Mouse (Mus musculus) hindbrain, embryonic 15.5 days (tissue): ENCODE data around the gene Samd4b. TPM values are rescaled to one million over a fixed set of nuclear protein-coding genes. Genes with fewer than 3 reads are reported as not detected.

Source experiments
- ATAC-seq: fragments of 200-750 bp; cut with Nextera tagmentation; 2 replicates; pipeline ENCODE4 v1.8.0; 2017; ENCODE audit warnings: low read depth, moderate number of reproducible peaks, moderate TSS enrichment; ENCODE audit not compliant: low FRiP score
- H3K27ac ChIP-seq: fragments of 300-500 bp; sonication (generic); replicated peaks from 2 replicates; pipeline ENCODE4 v1.5.1; 2015; ENCODE audit warnings: mild to moderate bottlenecking, inconsistent platforms
- H3K27me3 ChIP-seq: fragments of 300-500 bp; sonication (generic); 2 replicates; pipeline ENCODE4 v1.6.1; 2015; ENCODE audit warnings: control low read depth, inconsistent platforms
- H3K36me3 ChIP-seq: fragments of 300-500 bp; sonication (generic); 2 replicates; pipeline ENCODE4 v1.6.1; 2015; ENCODE audit warnings: control low read depth, inconsistent platforms
- H3K4me1 ChIP-seq: fragments of 300-500 bp; sonication (generic); replicated peaks from 2 replicates; pipeline ENCODE4 v1.6.1; 2015; ENCODE audit warnings: control low read depth, inconsistent platforms
- H3K4me2 ChIP-seq: fragments of 300-500 bp; sonication (generic); 2 replicates; pipeline ENCODE4 v1.6.1; 2015; ENCODE audit warnings: moderate library complexity, mild to moderate bottlenecking, inconsistent platforms
- H3K4me3 ChIP-seq: fragments of 300-500 bp; sonication (generic); 2 replicates; pipeline ENCODE4 v1.5.1; 2015; ENCODE audit warnings: mild to moderate bottlenecking, inconsistent platforms
- H3K9ac ChIP-seq: fragments of 300-500 bp; sonication (generic); 2 replicates; pipeline ENCODE4 v1.6.1; 2015; ENCODE audit warnings: inconsistent platforms
- H3K9me3 ChIP-seq: fragments of 300-500 bp; sonication (generic); 2 replicates; pipeline ENCODE4 v1.6.1; 2016; ENCODE audit warnings: control low read depth, inconsistent platforms
- WGBS: fragments of 180-500 bp; shearing (Covaris S2); methylation state at CpG from one replicate; pipeline ENCODE4 v1.1.7; 2015; 5-methylcytosine and 5-hydroxymethylcytosine counted together
- polyA plus RNA-seq: library from polyadenylated mRNA; unstranded; fragments of >200 nt; fragmentation: Nextera tagmentation; extraction: Ambion mirVana; gene quantifications from 2 replicates; pipeline ENCODE4 v1.2.1, GENCODE M21; 2015

The Samd4b gene
- polyA plus RNA-seq, 1 experiment from 2014 or later, result 28.1 TPM

- Histone ChIP-seq H3K27ac (no peak overlapping the region), H3K27me3 (no peaks in the 10 kb centered on the region), H3K4me2 (no peak overlapping the region), H3K36me3 (no peaks in the 10 kb centered on the region), H3K4me1 (peaks cover 50% of the 10 kb centered on the region), H3K4me3 (no peak overlapping the region), H3K9me3 (no peaks in the 10 kb centered on the region), H3K9ac (no peak overlapping the region)
- 82% methylated on average over 6 of the region's 6 CpGs for WGBS
- ATAC-seq, result no peak
Observed at GRCm38 (mm10) chr7:28585001-28585400, 12.9 kb downstream of the Samd4b start.

- H3K4me1 ChIP-seq, result peaks cover 52% of the 10 kb centered on the region
Observed at GRCm38 (mm10) chr7:28584468-28584867, 13.5 kb downstream of the Samd4b start.

GRCm38 (mm10) chr7:28583570-28584344, 14.2 kb downstream of the Samd4b start:
- H3K9ac ChIP-seq, result no peak overlapping the region
- no peak for ATAC-seq
- no peak overlapping the region for H3K27ac ChIP-seq
- 83% methylated on average over 8 of the region's 8 CpGs for WGBS
- H3K27me3 ChIP-seq, result no peaks in the 10 kb centered on the region
- H3K4me1 ChIP-seq, result peaks cover 57% of the 10 kb centered on the region
- no peaks in the 10 kb centered on the region for H3K9me3 ChIP-seq
- no peak overlapping the region for H3K4me2 ChIP-seq
- H3K4me3 ChIP-seq, result no peak overlapping the region
- H3K36me3 ChIP-seq, result no peaks in the 10 kb centered on the region

More at GRCm38 (mm10) chr7:28584468-28584867, 13.5 kb downstream of the Samd4b start:
- no peak overlapping the region for H3K4me2 ChIP-seq
- H3K27ac ChIP-seq, result no peak overlapping the region
- H3K4me3 ChIP-seq, result no peak overlapping the region
- no peaks in the 10 kb centered on the region for H3K9me3 ChIP-seq
- H3K36me3 ChIP-seq, result no peaks in the 10 kb centered on the region
- H3K27me3 ChIP-seq, result no peaks in the 10 kb centered on the region
- H3K9ac ChIP-seq, result no peak overlapping the region
- 73% methylated on average over 4 of the region's 4 CpGs for WGBS
- no peak for ATAC-seq

GRCm38 (mm10) chr7:28582841-28583240, 15.1 kb downstream of the Samd4b start:
- H3K4me2 ChIP-seq, result no peak overlapping the region
- H3K4me1 ChIP-seq, result peaks cover 53% of the 10 kb centered on the region
- no peaks in the 10 kb centered on the region for H3K9me3 ChIP-seq
- H3K27ac ChIP-seq, result peak overlapping the region; percentile 18; the same call in 1 of the 2 replicates
- no peaks in the 10 kb centered on the region for H3K36me3 ChIP-seq
- no peak overlapping the region for H3K4me3 ChIP-seq
- H3K27me3 ChIP-seq, result no peaks in the 10 kb centered on the region
- WGBS, result 62% methylated on average over 11 of the region's 11 CpGs
- no peak overlapping the region for H3K9ac ChIP-seq
- no peak for ATAC-seq

- H3K4me1 ChIP-seq, result peaks cover 51% of the 10 kb centered on the region
- H3K27ac ChIP-seq, result no peak overlapping the region
- H3K9me3 ChIP-seq, result no peaks in the 10 kb centered on the region
- no peaks in the 10 kb centered on the region for H3K27me3 ChIP-seq
- H3K4me2 ChIP-seq, result no peak overlapping the region
- 88% methylated on average over 4 of the region's 4 CpGs for WGBS
- H3K36me3 ChIP-seq, result no peaks in the 10 kb centered on the region
- ATAC-seq, result no peak
- no peak overlapping the region for H3K4me3 ChIP-seq
- H3K9ac ChIP-seq, result no peak overlapping the region
Observed at GRCm38 (mm10) chr7:28581721-28582120, 16.2 kb downstream of the Samd4b start.

- no peak overlapping the region for H3K9ac ChIP-seq
- no peaks in the 10 kb centered on the region for H3K36me3 ChIP-seq
- H3K4me2 ChIP-seq, result no peak overlapping the region
- H3K4me1 ChIP-seq, result peaks cover 38% of the 10 kb centered on the region
- H3K27me3 ChIP-seq, result no peaks in the 10 kb centered on the region
- H3K4me3 ChIP-seq, result no peak overlapping the region
- no peak overlapping the region for H3K27ac ChIP-seq
- H3K9me3 ChIP-seq, result no peaks in the 10 kb centered on the region
- WGBS, result 65% methylated on average over 5 of the region's 5 CpGs
- no peak for ATAC-seq
Observed at GRCm38 (mm10) chr7:28579826-28580225, 18.1 kb downstream of the Samd4b start.

GRCm38 (mm10) chr7:28578543-28579053, 19.3 kb downstream of the Samd4b start:
- Histone ChIP-seq H3K27me3 (no peaks in the 10 kb centered on the region), H3K9me3 (no peaks in the 10 kb centered on the region), H3K27ac (no peak overlapping the region), H3K4me3 (no peak overlapping the region), H3K36me3 (no peaks in the 10 kb centered on the region), H3K4me2 (no peak overlapping the region), H3K9ac (no peak overlapping the region), H3K4me1 (peaks cover 27% of the 10 kb centered on the region)
- ATAC-seq, result no peak
- WGBS, result 78% methylated on average over 5 of the region's 5 CpGs

- Histone ChIP-seq H3K27ac (no peak overlapping the region), H3K9ac (no peak overlapping the region), H3K27me3 (no peaks in the 10 kb centered on the region), H3K4me2 (no peak overlapping the region), H3K9me3 (no peaks in the 10 kb centered on the region), H3K36me3 (no peaks in the 10 kb centered on the region), H3K4me1 (peaks cover 21% of the 10 kb centered on the region), H3K4me3 (no peak overlapping the region)
- ATAC-seq, result no peak
- 83% methylated on average over 9 of the region's 9 CpGs for WGBS
Observed at GRCm38 (mm10) chr7:28577826-28578542, 20.0 kb downstream of the Samd4b start.

- Histone ChIP-seq H3K4me1 (peaks cover 17% of the 10 kb centered on the region), H3K4me3 (no peak overlapping the region), H3K27ac (no peak overlapping the region), H3K9me3 (no peaks in the 10 kb centered on the region), H3K36me3 (no peaks in the 10 kb centered on the region), H3K9ac (no peak overlapping the region), H3K4me2 (no peak overlapping the region), H3K27me3 (no peaks in the 10 kb centered on the region)
- 70% methylated on average over 5 of the region's 5 CpGs for WGBS
- ATAC-seq, result peak; percentile 67; the same call in 1 of the 2 replicates
Observed at GRCm38 (mm10) chr7:28576271-28576914, 21.6 kb downstream of the Samd4b start.

GRCm38 (mm10) chr7:28575597-28575996, 22.3 kb downstream of the Samd4b start:
- Histone ChIP-seq H3K27me3 (no peaks in the 10 kb centered on the region), H3K27ac (no peak overlapping the region), H3K4me3 (no peak overlapping the region), H3K4me2 (no peak overlapping the region), H3K36me3 (no peaks in the 10 kb centered on the region), H3K9ac (no peak overlapping the region), H3K4me1 (peaks cover 23% of the 10 kb centered on the region), H3K9me3 (no peaks in the 10 kb centered on the region)
- ATAC-seq, result no peak
- WGBS, result 94% methylated on average over 11 of the region's 11 CpGs

- Histone ChIP-seq H3K9me3 (no peaks in the 10 kb centered on the region), H3K36me3 (no peaks in the 10 kb centered on the region), H3K4me2 (no peak overlapping the region), H3K4me1 (peaks cover 22% of the 10 kb centered on the region), H3K4me3 (no peak overlapping the region), H3K27ac (no peak overlapping the region), H3K27me3 (no peaks in the 10 kb centered on the region), H3K9ac (no peak overlapping the region)
- no peak for ATAC-seq
- WGBS, result 91% methylated on average over 3 of the region's 3 CpGs
Observed at GRCm38 (mm10) chr7:28573236-28573635, 24.7 kb downstream of the Samd4b start.

GRCm38 (mm10) chr7:28572689-28573088, 25.3 kb downstream of the Samd4b start:
- peaks cover 3% of the 10 kb centered on the region; the same call in 1 of the 2 replicates for H3K36me3 ChIP-seq
- H3K9me3 ChIP-seq, result no peaks in the 10 kb centered on the region
- no peak for ATAC-seq

More at GRCm38 (mm10) chr7:28572689-28573088, 25.3 kb downstream of the Samd4b start:
- Histone ChIP-seq H3K27me3 (no peaks in the 10 kb centered on the region), H3K9ac (no peak overlapping the region), H3K4me3 (no peak overlapping the region), H3K4me2 (no peak overlapping the region), H3K4me1 (peaks cover 22% of the 10 kb centered on the region), H3K27ac (no peak overlapping the region)
- 87% methylated on average over 5 of the region's 5 CpGs for WGBS
